Mouse (Mus musculus) neural tube, embryonic 12.5 days (tissue): ENCODE data around the gene Slc17a2. TPM values are rescaled to one million over a fixed set of nuclear protein-coding genes. Genes with fewer than 3 reads are reported as not detected.
"Not testable (repeated sequence)": the region's sequence is repeated elsewhere in the genome, so short reads cannot be mapped to it uniquely, and the experiment has no call there.

Experiments
- ATAC-seq: fragments of 200-750 bp; cut with Nextera tagmentation; 2 replicates; pipeline ENCODE4 v1.8.0; 2017; ENCODE audit warnings: low read depth, mild to moderate bottlenecking, moderate TSS enrichment, moderate library complexity; ENCODE audit not compliant: low FRiP score
- H3K27ac ChIP-seq: fragments of 300-500 bp; sonication (generic); 2 replicates; pipeline ENCODE4 v1.5.1; 2016
- H3K27me3 ChIP-seq: fragments of 300-500 bp; sonication (generic); replicated peaks from 2 replicates; pipeline ENCODE4 v1.6.1; 2016; ENCODE audit warnings: mild to moderate bottlenecking
- H3K36me3 ChIP-seq: fragments of 300-500 bp; sonication (generic); 2 replicates; pipeline ENCODE4 v1.6.1; 2016; ENCODE audit warnings: mild to moderate bottlenecking
- H3K4me1 ChIP-seq: fragments of 300-500 bp; sonication (generic); 2 replicates; pipeline ENCODE4 v1.6.1; 2016
- H3K4me2 ChIP-seq: fragments of 300-500 bp; sonication (generic); replicated peaks from 2 replicates; pipeline ENCODE4 v1.6.1; 2016; ENCODE audit warnings: mild to moderate bottlenecking
- H3K4me3 ChIP-seq: fragments of 300-500 bp; sonication (generic); 2 replicates; pipeline ENCODE4 v1.5.1; 2016
- H3K9ac ChIP-seq: fragments of 300-500 bp; sonication (generic); 2 replicates; pipeline ENCODE4 v1.6.1; 2016; ENCODE audit warnings: mild to moderate bottlenecking
- H3K9me3 ChIP-seq: fragments of 300-500 bp; sonication (generic); 2 replicates; pipeline ENCODE4 v1.6.1; 2016; ENCODE audit warnings: mild to moderate bottlenecking
- WGBS: fragments of 180-500 bp; shearing (Covaris S2); methylation state at CpG from one replicate; pipeline ENCODE4 v1.1.7; 2016; 5-methylcytosine and 5-hydroxymethylcytosine counted together
- polyA plus RNA-seq: library from polyadenylated mRNA; unstranded; fragments of >200 nt; fragmentation: Nextera tagmentation; extraction: Ambion mirVana; gene quantifications from 2 replicates; pipeline ENCODE4 v1.2.1, GENCODE M21; 2016

Slc17a2 gene
- not detected in 2 replicates for polyA plus RNA-seq

GRCm38 (mm10) chr13:23806422-23807052, at the start of gene Slc17a2:
Slc17a2 (plus strand) TSS chr13:23806993.
- no peaks in the 10 kb centered on the region for H3K36me3 ChIP-seq
- H3K27me3 ChIP-seq: no peaks in the 10 kb centered on the region
- H3K4me3 ChIP-seq: no peak within 1 kb of the TSS
- no peaks in the 10 kb centered on the region for H3K9me3 ChIP-seq
- no peak within 1 kb of the TSS for H3K9ac ChIP-seq
- ATAC-seq: no peak
- no peak within 1 kb of the TSS for H3K4me2 ChIP-seq
- H3K27ac ChIP-seq: no peak within 1 kb of the TSS
- 89% methylated on average over 15 of the region's 15 CpGs for WGBS
- no peaks in the 10 kb centered on the region for H3K4me1 ChIP-seq

- H3K4me1 ChIP-seq: peaks cover 9% of the 10 kb centered on the region; the same call in 1 of the 2 replicates
- H3K9ac ChIP-seq: peak overlapping the region; percentile 44
- peak overlapping the region; percentile 28 for H3K4me3 ChIP-seq
- H3K4me2 ChIP-seq: peak overlapping the region; percentile 62
- peak overlapping the region; percentile 46; the same call in 1 of the 2 replicates for H3K27ac ChIP-seq
- ATAC-seq: no peak
- no peaks in the 10 kb centered on the region for H3K36me3 ChIP-seq
- no peaks in the 10 kb centered on the region for H3K9me3 ChIP-seq
- no peaks in the 10 kb centered on the region for H3K27me3 ChIP-seq
- WGBS: 2% methylated on average over 21 of the region's 23 CpGs
These were observed 49.5 kb upstream of the Slc17a2 start for GRCm38 (mm10) chr13:23757211-23757773.

GRCm38 (mm10) chr13:23757921-23758320, 48.9 kb upstream of the Slc17a2 start:
- no peak overlapping the region; the same call in 1 of the 2 replicates for H3K4me2 ChIP-seq
- no peak overlapping the region for H3K27ac ChIP-seq
- ATAC-seq: no peak
- H3K9me3 ChIP-seq: no peaks in the 10 kb centered on the region
- no peak overlapping the region for H3K9ac ChIP-seq
- 45% methylated on average over 3 of the region's 3 CpGs for WGBS
- H3K27me3 ChIP-seq: no peaks in the 10 kb centered on the region
- no peaks in the 10 kb centered on the region for H3K36me3 ChIP-seq
- no peak overlapping the region for H3K4me3 ChIP-seq
- peaks cover 9% of the 10 kb centered on the region; the same call in 1 of the 2 replicates for H3K4me1 ChIP-seq

- peaks cover 21% of the 10 kb centered on the region for H3K4me1 ChIP-seq
- WGBS: 38% methylated on average over 3 of the region's 3 CpGs
- ATAC-seq: no peak
- no peaks in the 10 kb centered on the region for H3K9me3 ChIP-seq
- no peak overlapping the region for H3K4me2 ChIP-seq
- no peaks in the 10 kb centered on the region for H3K27me3 ChIP-seq
- no peak overlapping the region for H3K9ac ChIP-seq
- no peaks in the 10 kb centered on the region for H3K36me3 ChIP-seq
- no peak overlapping the region for H3K4me3 ChIP-seq
- H3K27ac ChIP-seq: no peak overlapping the region
These were observed 47.5 kb upstream of the Slc17a2 start for GRCm38 (mm10) chr13:23759251-23759771.

- no peaks in the 10 kb centered on the region for H3K36me3 ChIP-seq
- peak overlapping the region; percentile 48; the same call in 1 of the 2 replicates for H3K9ac ChIP-seq
- WGBS: 69% methylated on average over 1 of the region's 1 CpGs
- ATAC-seq: no peak
- peaks cover 23% of the 10 kb centered on the region for H3K4me1 ChIP-seq
- H3K27ac ChIP-seq: 0 out of 2 replicates have a peak overlapping the region, but pooled peaks have one; percentile 46
- H3K9me3 ChIP-seq: no peaks in the 10 kb centered on the region
- H3K27me3 ChIP-seq: no peaks in the 10 kb centered on the region
- H3K4me2 ChIP-seq: peak overlapping the region; percentile 83
- H3K4me3 ChIP-seq: no peak overlapping the region
These were observed 46.9 kb upstream of the Slc17a2 start for GRCm38 (mm10) chr13:23759916-23760239.

- Histone ChIP-seq H3K4me1 (peaks cover 23% of the 10 kb centered on the region), H3K36me3 (no peaks in the 10 kb centered on the region), H3K4me2 (peak overlapping the region; percentile 83), H3K9me3 (no peaks in the 10 kb centered on the region), H3K9ac (peak overlapping the region; percentile 48), H3K27me3 (no peaks in the 10 kb centered on the region), H3K4me3 (peak overlapping the region; percentile 39), H3K27ac (peak overlapping the region; percentile 50; the same call in 1 of the 2 replicates)
- 1% methylated on average over 26 of the region's 27 CpGs for WGBS
- ATAC-seq: peak; percentile 13
These were observed 46.4 kb upstream of the Slc17a2 start for GRCm38 (mm10) chr13:23760240-23760971.

GRCm38 (mm10) chr13:23760972-23761864, 45.6 kb upstream of the Slc17a2 start, which contains the start of gene Hist1h4a:
Hist1h4a (minus strand) TSS chr13:23761230.
- peak; percentile 70 for ATAC-seq

GRCm38 (mm10) chr13:23761871-23762821, 44.6 kb upstream of the Slc17a2 start, which contains the start of gene Hist1h3a:
Hist1h3a (minus strand) TSS chr13:23762386.
- peak within 1 kb of the TSS; percentile 51 for H3K9ac ChIP-seq
- H3K4me1 ChIP-seq: peaks cover 22% of the 10 kb centered on the region
- not testable (repeated sequence) for H3K36me3 ChIP-seq, H3K27me3 ChIP-seq, H3K9me3 ChIP-seq
- peak within 1 kb of the TSS; percentile 83 for H3K4me2 ChIP-seq
- peak within 1 kb of the TSS; percentile 39 for H3K4me3 ChIP-seq
- peak within 1 kb of the TSS; percentile 42 for H3K27ac ChIP-seq
- under 1% methylated on average over 35 of the region's 52 CpGs for whole genome bisulfite sequencing
- ATAC-seq: peak; percentile 59

More at GRCm38 (mm10) chr13:23760972-23761864, 45.6 kb upstream of the Slc17a2 start, which contains the start of gene Hist1h4a:
- H3K4me3 ChIP-seq: peak within 1 kb of the TSS; percentile 39
- H3K9ac ChIP-seq: peak within 1 kb of the TSS; percentile 51
- H3K4me2 ChIP-seq: peak within 1 kb of the TSS; percentile 83
- no peaks in the 10 kb centered on the region for H3K36me3 ChIP-seq
- H3K4me1 ChIP-seq: peaks cover 23% of the 10 kb centered on the region
- no peaks in the 10 kb centered on the region for H3K9me3 ChIP-seq
- H3K27ac ChIP-seq: peak within 1 kb of the TSS; percentile 50
- H3K27me3 ChIP-seq: no peaks in the 10 kb centered on the region
- under 1% methylated on average over 67 of the region's 72 CpGs for WGBS

GRCm38 (mm10) chr13:23763242-23763585, 43.6 kb upstream of the Slc17a2 start:
- H3K36me3 ChIP-seq: no peaks in the 10 kb centered on the region
- peaks cover 20% of the 10 kb centered on the region for H3K4me1 ChIP-seq
- H3K9me3 ChIP-seq: no peaks in the 10 kb centered on the region
- no peaks in the 10 kb centered on the region for H3K27me3 ChIP-seq
- 1% methylated on average over 10 of the region's 10 CpGs for WGBS
- ATAC-seq: no peak
- H3K9ac ChIP-seq: no peak overlapping the region
- peak overlapping the region; percentile 24; the same call in 1 of the 2 replicates for H3K4me3 ChIP-seq
- 0 out of 2 replicates have a peak overlapping the region, but pooled peaks have one; percentile 17 for H3K27ac ChIP-seq
- peak overlapping the region; percentile 83 for H3K4me2 ChIP-seq

GRCm38 (mm10) chr13:23763586-23764323, 43.0 kb upstream of the Slc17a2 start, which contains the start of gene Hist1h1a:
Hist1h1a (plus strand) TSS chr13:23763666.
- Histone ChIP-seq H3K4me2 (peak within 1 kb of the TSS; percentile 83), H3K27me3 (no peaks in the 10 kb centered on the region), H3K4me1 (peaks cover 20% of the 10 kb centered on the region), H3K27ac (peak within 1 kb of the TSS; percentile 79), H3K4me3 (peak within 1 kb of the TSS; percentile 53), H3K36me3 (no peaks in the 10 kb centered on the region), H3K9ac (peak within 1 kb of the TSS; percentile 73), H3K9me3 (no peaks in the 10 kb centered on the region)
- peak; percentile 69 for ATAC-seq
- whole genome bisulfite sequencing: 4% methylated on average over 34 of the region's 34 CpGs
